Mouse (Mus musculus): ENCODE data around the gene Gng12.

- TF ChIP-seq MYOG (IDR thresholded peaks at IDR 0.05; ENCODE audit: control insufficient read depth, extremely low read depth, insufficient read length) (no peak), CTCF (IDR thresholded peaks at IDR 0.05; ENCODE audit: control insufficient read depth, insufficient read depth, insufficient read length) (no peak)
Measured at GRCm38 (mm10) chr6:66896921-66897645, 886 bp downstream of the Gng12 start.

All from C2C12 (cell line).